ENCODE assay signal across 22 mouse cellular contexts in genomic region chr6:98959333-98959732, GRCm38 (mm10).
DNase-seq lines count a peak whose midpoint lies in the region; ATAC-seq and TF ChIP-seq lines count a peak whose summit lies in the region.
"Had no signal": no experiment of that assay in that cellular context is flagged by ENCODE, and none has a peak within 500 bp of the region (broad histone marks: within the 10 kb centered on the region; RNA-seq: fewer than 3 reads in every experiment).

No protein-coding gene starts in this region.

- no peak for DNase-seq in lung, postnatal 0 days (ENCODE audit: low spot score)
- no peak for DNase-seq in lung, postnatal 25 days (ENCODE audit: low spot score)
- DNase-seq in Patski (ENCODE audit: low read depth, low spot score), result no peak
- DNase-seq in skeletal muscle tissue, adult 2 months (ENCODE audit: low read depth, low spot score), result peak; percentile 15
- DNase-seq in adrenal gland, adult 18-20 months (ENCODE audit: low spot score in 2 of 2), result no peak
- no peak for DNase-seq in kidney, postnatal 10 days
- DNase-seq: adrenal gland, postnatal 10 days; cerebellum, adult 8-10 months; gastrocnemius, postnatal 25 days; kidney, postnatal 36 days; layer of hippocampus, postnatal 36 days; liver, embryonic 13.5 days; lung, adult 2 months had no signal

- H3K36me3 ChIP-seq in lung, postnatal 0 days (ENCODE audit: insufficient read depth, low read length), result no peaks in the 10 kb centered on the region
- no peaks in the 10 kb centered on the region for H3K36me3 ChIP-seq in hindbrain, embryonic 16.5 days (ENCODE audit: control insufficient read depth, insufficient read depth, low read length)
- H3K36me3 ChIP-seq: forebrain, embryonic 12.5 days; hindbrain, embryonic 15.5 days; intestine, embryonic 15.5 days; liver, embryonic 13.5 days; midbrain, embryonic 12.5 days; neural tube, embryonic 13.5 days had no signal

- H3K4me1 ChIP-seq in lung, postnatal 0 days (ENCODE audit: insufficient read depth, low read depth, low read length), result no peaks in the 10 kb centered on the region
- no peaks in the 10 kb centered on the region for H3K4me1 ChIP-seq in hindbrain, embryonic 16.5 days (ENCODE audit: control insufficient read depth, insufficient read depth, low read depth, low read length)

- in situ Hi-C loops in Patski (cut with MboI; ENCODE audit: low pct_unique_long_range_greater_than_20kb), result no loop called here

- no peak for TF ChIP-seq EP300 in lung, postnatal 0 days (IDR thresholded peaks at IDR 0.05)

- no peak overlapping the region for H3K9ac ChIP-seq in lung, postnatal 0 days (replicated peaks; ENCODE audit: low read depth)
- no peak overlapping the region for H3K9ac ChIP-seq in hindbrain, embryonic 16.5 days (ENCODE audit: low read depth, low read length)
- H3K9ac ChIP-seq: forebrain, embryonic 12.5 days; hindbrain, embryonic 15.5 days; intestine, embryonic 15.5 days; limb, embryonic 12.5 days; liver, embryonic 13.5 days; midbrain, embryonic 12.5 days; neural tube, embryonic 13.5 days had no signal

- ATAC-seq in lung, postnatal 0 days, result peak; percentile 41; the same call in 1 of the 2 replicates
- peak; percentile 45 for ATAC-seq in Patski
- peak; percentile 79 for ATAC-seq in megakaryocyte progenitor cell, adult 5-6 weeks (replicated peaks; ENCODE audit: poor library complexity)
- no peak for ATAC-seq in hindbrain, embryonic 16.5 days
- ATAC-seq: intestine, embryonic 15.5 days had no signal

- 62% methylated on average over 6 of the region's 6 CpGs for WGBS in lung, postnatal 0 days
- WGBS in hindbrain, embryonic 16.5 days, result 81% methylated on average over 6 of the region's 6 CpGs

- no peak overlapping the region for H3K4me3 ChIP-seq in lung, postnatal 0 days (ENCODE audit: low read depth, low read length)
- no peak overlapping the region for H3K4me3 ChIP-seq in hindbrain, embryonic 16.5 days (ENCODE audit: low read length)
- H3K4me3 ChIP-seq: forebrain, embryonic 12.5 days; hindbrain, embryonic 15.5 days; intestine, embryonic 15.5 days; limb, embryonic 12.5 days; liver, embryonic 13.5 days; midbrain, embryonic 12.5 days; neural tube, embryonic 13.5 days had no signal

- no peak overlapping the region for H3K4me2 ChIP-seq in lung, postnatal 0 days (replicated peaks; ENCODE audit: low read depth, low read length)
- no peak overlapping the region for H3K4me2 ChIP-seq in hindbrain, embryonic 16.5 days (ENCODE audit: low read length)
- H3K4me2 ChIP-seq: forebrain, embryonic 12.5 days; hindbrain, embryonic 15.5 days; intestine, embryonic 15.5 days; limb, embryonic 12.5 days; liver, embryonic 13.5 days; midbrain, embryonic 12.5 days; neural tube, embryonic 13.5 days had no signal

- H3K27ac ChIP-seq in lung, postnatal 0 days (ENCODE audit: low read length), result no peak overlapping the region
- H3K27ac ChIP-seq in hindbrain, embryonic 16.5 days (ENCODE audit: low read depth, low read length), result no peak overlapping the region
- H3K27ac ChIP-seq: forebrain, embryonic 12.5 days; hindbrain, embryonic 15.5 days; intestine, embryonic 15.5 days; limb, embryonic 12.5 days; liver, embryonic 13.5 days; macrophage; midbrain, embryonic 12.5 days; neural tube, embryonic 13.5 days had no signal

- H3K27me3 ChIP-seq in lung, postnatal 0 days (replicated peaks; ENCODE audit: insufficient read depth, low read length), result no peaks in the 10 kb centered on the region
- H3K27me3 ChIP-seq in Patski, result no peaks in the 10 kb centered on the region
- no peaks in the 10 kb centered on the region for H3K27me3 ChIP-seq in hindbrain, embryonic 16.5 days (replicated peaks; ENCODE audit: control insufficient read depth, insufficient read depth, low read length)
- H3K27me3 ChIP-seq: intestine, embryonic 15.5 days; limb, embryonic 12.5 days; liver, embryonic 13.5 days; midbrain, embryonic 12.5 days; neural tube, embryonic 13.5 days had no signal

- CTCF ChIA-PET in Patski (lab: Charles Lee), result no interaction called here

- H3K9me3 ChIP-seq in lung, postnatal 0 days (ENCODE audit: low read length), result no peaks in the 10 kb centered on the region
- H3K9me3 ChIP-seq in hindbrain, embryonic 16.5 days (ENCODE audit: control insufficient read depth, low read length), result no peaks in the 10 kb centered on the region
- H3K9me3 ChIP-seq: forebrain, embryonic 12.5 days; hindbrain, embryonic 15.5 days; intestine, embryonic 15.5 days; limb, embryonic 12.5 days; liver, embryonic 13.5 days; midbrain, embryonic 12.5 days; neural tube, embryonic 13.5 days had no signal

- no peak for TF ChIP-seq CTCF in lung, postnatal 0 days (IDR thresholded peaks at IDR 0.05)
- no peak for TF ChIP-seq CTCF in Patski (IDR thresholded peaks at IDR 0.05)

- POLR2A ChIA-PET in Patski (lab: Charles Lee), result interaction anchor here (1.0 kb wide), 1 partner anchor 24 kb away, joined by 3 read pairs; no protein-coding TSS in a partner anchor
